Mouse (Mus musculus) adrenal gland, postnatal 10 days (tissue): Measurements from ENCODE around the gene Rundc3b. TPM values are rescaled to one million over a fixed set of nuclear protein-coding genes. Genes with fewer than 3 reads are reported as not detected.

Experiments used
- DNase-seq: peaks from one replicate; pipeline ENCODE4 v3.0.0; 2021; ENCODE audit warnings: mixed read lengths
- total RNA-seq, 2 experiments: library from RNA; stranded (reverse); gene quantifications; 2 replicates each; pipeline ENCODE4 v1.2.3; 2021

Rundc3b gene
- total RNA-seq, 2 experiments from 2014 or later: 4.2 to 5.5 TPM

GRCm38 (mm10) chr5:8488701-8489297, 134.0 kb downstream of the Rundc3b start:
- DNase-seq: no peak

- DNase-seq: no peak
Measured at GRCm38 (mm10) chr5:8487989-8488700, 134.6 kb downstream of the Rundc3b start.

GRCm38 (mm10) chr5:8456561-8456960, 166.2 kb downstream of the Rundc3b start:
- no peak for DNase-seq

- DNase-seq: no peak
Measured at GRCm38 (mm10) chr5:8455565-8455964, 167.2 kb downstream of the Rundc3b start.

Other genes with a start within 250 kb of the Rundc3b start
- gene Dbf4, start 200.2 kb downstream of the Rundc3b start, total RNA-seq: 10 to 100 TPM in 1 of 2 experiments, 1 to 10 TPM in 1; 9.8 to 14.3 TPM
- gene Slc25a40, start 200.1 kb downstream of the Rundc3b start, total RNA-seq: 10 to 100 TPM in 1 of 2 experiments, 1 to 10 TPM in 1; 8.7 to 13.3 TPM
- 10 to 100 TPM in 1 of 2 experiments, 1 to 10 TPM in 1; 9.9 to 18.0 TPM for gene Abcb1a, start 37.1 kb upstream of the Rundc3b start, total RNA-seq
- 100 to 1,000 TPM; 164 to 216 TPM for gene Abcb1b, start 175.2 kb upstream of the Rundc3b start, total RNA-seq